Mouse (Mus musculus) granulocyte monocyte progenitor cell, adult 5-6 weeks (primary cell): ENCODE measurements around the gene Zbtb44. TPM values are rescaled to one million over a fixed set of nuclear protein-coding genes. Genes with fewer than 3 reads are reported as not detected.
A peak's percentile ranks its signal among the peaks of the same experiment; 100 is the strongest.
"Not testable (repeated sequence)": the region's sequence is repeated elsewhere in the genome, so short reads cannot be mapped to it uniquely, and the experiment has no call there.

ENCODE experiments used
- ATAC-seq: replicated peaks from 2 replicates; pipeline ENCODE4 v1.8.0; 2016; ENCODE audit warnings: mild to moderate bottlenecking, moderate TSS enrichment, inconsistent platforms; ENCODE audit not compliant: poor library complexity, severe bottlenecking
- total RNA-seq, 2 experiments: library from RNA; stranded (forward) in 1 of 2; stranded (reverse) in 1 of 2; fragments of 200-712, 200-1000 nt in 1 of 2; fragments of >200 nt in 1 of 2; fragmentation: Nextera tagmentation in 1 of 2; gene quantifications; 2 replicates each; pipeline ENCODE4 v1.2.3; 2014 to 2017

Zbtb44 gene
- total RNA-seq, 2 experiments from 2014 or later: 29.5 to 40.1 TPM

- not testable (repeated sequence) for ATAC-seq
Observed at GRCm38 (mm10) chr9:31051509-31051908, 21.1 kb downstream of the Zbtb44 start.

- ATAC-seq: no peak
Observed at GRCm38 (mm10) chr9:31058723-31059122, 28.3 kb downstream of the Zbtb44 start.

GRCm38 (mm10) chr9:31070706-31071105, 40.3 kb downstream of the Zbtb44 start:
- no peak for ATAC-seq

DNA sequence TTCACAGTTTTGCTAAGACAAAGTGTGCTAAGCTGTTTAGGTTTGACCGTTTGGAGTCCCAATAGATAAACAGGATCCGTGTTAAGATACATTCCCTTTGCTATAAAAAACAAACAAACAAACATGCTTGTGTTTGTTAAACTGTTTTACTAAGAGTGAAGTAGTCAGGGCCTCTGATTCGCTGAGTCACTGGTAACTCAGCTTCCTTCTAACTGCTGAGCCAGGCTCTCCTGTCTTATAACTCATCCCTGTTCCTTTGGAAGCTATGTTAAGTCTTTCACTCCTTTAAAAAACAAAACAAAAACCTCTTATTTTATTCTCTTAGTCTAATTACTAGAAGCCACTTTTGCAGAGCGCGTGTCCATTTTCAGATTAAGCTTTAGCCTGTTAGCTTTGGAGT, 41.8 kb downstream of the Zbtb44 start:
- ATAC-seq: no peak

- no peak for ATAC-seq
Observed at GRCm38 (mm10) chr9:31073797-31074196, 43.4 kb downstream of the Zbtb44 start.

GRCm38 (mm10) chr9:31074836-31075235, 44.4 kb downstream of the Zbtb44 start:
- ATAC-seq: no peak

GRCm38 (mm10) chr9:31080726-31081125, 50.3 kb downstream of the Zbtb44 start:
- no peak for ATAC-seq

DNA sequence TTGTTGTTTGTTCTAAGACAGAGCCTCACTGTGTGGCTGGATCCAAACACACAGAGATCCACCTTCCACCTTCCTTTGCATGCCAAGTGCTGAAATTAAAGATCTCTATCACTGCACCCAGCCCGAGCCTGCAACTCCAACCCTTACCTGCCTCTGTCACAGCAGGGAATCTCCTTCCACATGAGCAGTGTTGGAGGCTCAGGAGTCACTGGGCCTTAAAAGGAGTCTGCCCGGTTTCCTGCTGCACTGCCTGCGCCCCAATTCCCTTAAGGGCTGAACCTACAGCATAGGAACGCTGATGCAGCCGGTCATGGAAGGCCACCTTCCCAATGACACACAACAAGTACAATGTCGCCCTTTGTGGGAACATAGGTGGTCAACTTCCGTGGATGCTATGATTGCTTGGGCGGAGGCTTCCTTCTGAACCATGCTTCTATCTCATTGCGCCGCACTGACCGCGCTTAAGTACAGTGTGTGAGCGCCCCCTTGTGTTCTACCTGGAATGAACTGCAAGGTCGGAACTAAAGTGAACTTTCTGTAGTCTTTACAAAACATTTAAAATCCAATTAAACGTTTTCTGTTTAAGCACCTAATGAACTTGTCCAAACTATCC, 51.7 kb downstream of the Zbtb44 start:
- peak; percentile 65 for ATAC-seq

GRCm38 (mm10) chr9:31082771-31083170, 52.3 kb downstream of the Zbtb44 start:
- no peak for ATAC-seq

- no peak for ATAC-seq
Observed at GRCm38 (mm10) chr9:31085556-31085955, 55.1 kb downstream of the Zbtb44 start.

GRCm38 (mm10) chr9:31086085-31086753, 55.8 kb downstream of the Zbtb44 start:
- peak; percentile 69 for ATAC-seq

DNA sequence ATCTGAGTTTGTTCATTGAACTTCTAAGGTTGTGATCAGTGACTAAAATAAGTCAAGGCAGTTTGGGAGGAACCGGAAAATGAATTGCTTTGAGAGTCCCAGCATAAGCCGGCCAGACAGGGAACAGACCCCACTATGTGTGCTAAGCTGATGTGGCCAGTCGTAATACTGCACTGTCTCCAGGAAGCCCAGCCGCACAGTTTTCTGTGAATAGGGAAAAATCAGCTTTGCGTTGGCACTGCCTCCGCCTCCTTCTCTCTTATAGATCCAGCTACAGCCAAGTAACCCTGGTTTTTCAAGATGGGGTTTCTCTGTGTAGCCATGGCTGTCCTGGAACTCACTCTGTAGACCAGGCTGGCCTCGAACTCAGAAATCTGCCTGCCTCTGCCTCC, 56.3 kb downstream of the Zbtb44 start:
- no peak for ATAC-seq

DNA sequence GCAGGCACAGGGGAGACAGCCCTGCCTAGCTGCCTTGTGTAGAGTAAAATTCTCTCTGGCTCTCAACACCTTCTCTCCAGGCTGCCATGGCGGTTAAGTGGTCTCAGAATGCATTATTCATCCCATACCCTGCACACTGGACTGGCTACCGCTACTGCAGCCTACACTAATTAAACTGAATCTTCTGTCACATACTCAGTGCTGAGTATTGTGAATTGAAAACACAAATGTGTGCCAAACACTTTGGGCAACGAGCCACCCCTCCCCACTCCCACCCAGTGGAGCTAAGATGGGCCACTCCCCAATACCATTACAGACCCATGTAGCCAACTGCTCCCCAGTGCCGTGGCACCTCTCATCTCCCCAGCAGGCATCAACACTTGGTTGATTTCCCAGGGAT, 57.0 kb downstream of the Zbtb44 start:
- no peak for ATAC-seq

GRCm38 (mm10) chr9:31088116-31088515, 57.7 kb downstream of the Zbtb44 start:
- no peak for ATAC-seq

DNA sequence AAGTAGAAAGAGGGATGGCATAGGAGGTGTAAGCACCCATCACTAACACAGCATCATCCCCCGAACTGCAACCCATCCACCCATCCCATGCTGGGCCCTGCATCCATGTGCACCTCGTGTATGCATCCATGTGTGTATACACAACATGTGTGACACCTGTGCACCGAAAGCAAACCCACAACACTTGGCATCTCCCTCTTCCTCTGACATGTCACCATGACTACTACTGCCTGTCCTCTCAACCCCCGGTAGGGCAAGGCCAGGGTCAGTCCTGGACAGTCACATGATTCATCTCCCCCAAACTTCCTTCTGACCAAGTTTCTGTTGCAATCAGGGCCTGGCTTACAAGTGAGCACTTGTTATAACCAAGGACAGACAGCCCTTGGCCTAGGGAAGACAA, 58.4 kb downstream of the Zbtb44 start:
- no peak for ATAC-seq

DNA sequence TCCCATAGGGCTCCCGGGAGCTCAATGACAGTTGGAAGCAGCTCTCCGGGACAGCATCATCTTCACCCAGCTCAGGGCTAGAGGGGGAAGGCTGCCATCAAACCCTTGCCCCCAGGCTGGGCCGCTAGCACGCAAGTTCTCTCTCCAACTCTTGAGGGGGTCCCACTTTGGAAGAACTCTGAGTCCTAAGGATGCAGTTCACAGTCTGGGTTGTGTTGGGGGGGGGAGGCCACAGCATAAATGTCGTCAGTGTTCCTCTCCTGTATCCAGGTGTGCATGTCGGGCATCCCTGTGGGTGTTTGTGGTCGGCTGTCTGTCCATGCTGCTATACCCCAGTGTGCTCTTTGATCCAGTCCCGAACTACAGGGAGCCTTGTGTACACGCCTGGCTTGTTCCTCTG, 59.1 kb downstream of the Zbtb44 start:
- ATAC-seq: no peak

DNA sequence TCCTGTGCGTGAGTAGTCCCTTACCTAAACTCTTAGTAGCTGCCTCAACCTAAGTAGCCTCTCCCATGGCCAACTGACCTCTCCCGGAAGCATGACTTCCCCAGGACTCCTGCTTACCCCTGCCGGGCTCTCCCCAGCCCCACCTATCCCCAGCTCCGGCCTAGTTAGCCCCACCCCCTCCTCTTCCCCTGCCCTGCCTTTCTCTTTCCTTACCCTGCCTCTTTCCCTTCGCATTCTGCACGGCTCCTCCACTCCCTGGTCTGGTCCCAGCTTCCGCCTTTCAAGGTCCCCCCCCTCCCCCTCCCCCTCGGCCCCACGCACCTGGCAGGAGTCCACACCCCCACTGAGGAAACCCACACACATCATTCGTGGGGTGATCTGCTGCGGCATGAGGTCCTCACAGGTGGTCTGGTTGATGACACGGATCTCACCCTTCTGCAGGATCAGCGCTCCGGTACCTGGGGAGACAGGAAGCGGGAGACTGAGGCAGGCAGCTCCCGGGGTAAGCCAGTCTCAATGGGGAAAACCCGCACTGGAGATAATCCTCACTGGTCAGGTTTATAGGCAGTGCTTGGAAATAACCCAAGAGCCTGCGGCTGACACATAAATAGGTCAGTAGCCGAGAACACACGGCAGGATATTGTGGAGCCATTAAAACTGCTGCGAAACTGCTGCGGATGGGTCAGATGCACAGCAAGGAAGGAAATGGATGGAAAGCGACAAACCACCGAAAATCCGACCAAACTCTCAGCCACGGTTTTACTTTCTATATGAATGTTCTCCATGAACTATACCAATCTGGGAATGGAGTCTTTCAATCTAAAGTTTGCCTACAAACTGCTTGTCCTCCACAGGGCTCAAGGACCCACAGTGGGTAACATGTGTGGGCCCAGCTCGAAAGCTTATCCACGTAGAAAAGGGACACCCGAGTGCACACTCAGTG, 59.9 kb downstream of the Zbtb44 start:
- ATAC-seq: no peak

GRCm38 (mm10) chr9:31091162-31091581, 60.7 kb downstream of the Zbtb44 start:
- no peak for ATAC-seq

DNA sequence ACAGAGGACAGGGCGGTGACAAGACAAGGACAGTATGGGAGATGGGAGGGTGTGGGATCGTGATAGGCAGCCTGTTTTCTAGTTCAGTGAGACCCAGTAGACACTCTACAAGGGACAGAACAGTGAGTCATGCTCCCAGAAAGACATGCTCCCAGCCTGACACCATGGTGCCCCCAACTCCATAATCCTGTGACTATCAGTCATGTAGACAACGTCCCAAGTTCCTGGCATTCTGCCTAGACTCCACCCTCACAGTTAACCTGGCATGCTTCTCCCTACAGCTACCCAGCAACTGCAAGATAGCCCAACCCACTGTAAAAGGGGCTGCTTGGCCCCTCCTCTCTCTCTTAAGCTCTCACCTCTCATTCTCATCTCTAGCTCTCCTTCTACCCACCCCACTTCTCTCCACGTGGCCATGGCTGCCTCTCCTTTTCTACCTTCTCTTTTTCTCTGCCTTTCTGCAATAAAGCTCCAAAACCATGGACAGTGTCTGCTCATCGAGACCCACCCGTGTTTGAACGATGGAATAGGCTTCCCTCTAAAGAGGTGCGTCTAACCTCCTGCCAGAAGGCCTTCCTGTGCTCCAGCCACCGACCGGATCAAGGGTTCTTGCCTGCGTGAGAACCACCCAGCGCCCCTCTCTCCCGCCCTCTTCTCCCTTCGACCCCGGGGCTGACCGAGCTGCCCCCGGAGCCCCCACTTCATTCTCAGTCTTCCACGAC, 61.8 kb downstream of the Zbtb44 start:
- ATAC-seq: no peak

DNA sequence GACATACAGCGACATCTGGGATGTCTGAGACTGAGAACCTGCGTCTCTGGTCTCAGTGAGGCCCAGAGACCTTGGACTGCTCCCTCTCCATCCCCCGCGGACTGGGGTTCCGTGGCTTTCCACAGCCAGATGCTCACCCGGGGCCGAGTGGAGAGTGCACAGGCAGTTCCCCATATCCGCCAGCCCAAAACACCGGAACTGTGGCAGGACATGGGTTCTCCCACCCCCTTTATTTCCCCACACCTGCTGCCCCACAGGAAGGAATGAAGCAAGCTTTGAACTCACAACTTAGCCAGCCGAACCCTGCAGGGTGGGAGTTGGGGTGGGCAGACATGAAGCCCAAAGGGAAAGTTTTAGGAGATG, 62.4 kb downstream of the Zbtb44 start:
- no peak; the same call in 1 of the 2 replicates for ATAC-seq
